Mouse (Mus musculus): ENCODE data around the gene Cldn2. TPM values are rescaled to one million over a fixed set of nuclear protein-coding genes. Genes with fewer than 3 reads are reported as not detected.
A peak's percentile ranks its signal among the peaks of the same experiment; 100 is the strongest.

The Cldn2 gene
- polyA plus RNA-seq, 1 experiment from 2014 or later = 0.08 TPM

DNA sequence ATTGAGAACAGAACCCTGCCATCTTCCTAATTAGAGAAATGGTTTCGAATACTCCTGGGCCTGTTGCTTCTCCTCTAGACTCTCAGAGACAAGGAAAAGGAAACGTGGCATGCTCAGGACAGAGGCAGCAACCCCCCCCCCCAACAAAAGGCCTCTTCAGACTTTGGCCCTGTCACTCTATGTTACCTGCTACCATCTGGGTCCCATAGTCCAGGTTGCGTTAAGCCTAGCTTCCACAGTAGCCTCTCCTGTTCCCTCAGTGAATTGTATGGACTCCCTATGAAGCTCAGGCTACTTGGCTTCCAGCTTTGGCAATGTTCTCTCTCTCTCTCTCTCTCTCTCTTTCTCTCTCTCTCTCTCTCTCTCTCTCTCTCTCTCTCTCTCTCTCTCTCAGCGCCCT is 19.1 kb upstream of the Cldn2 start:
- WGBS (ENCODE audit: insufficient replicate concordance) = 68% methylated on average over 4 of the region's 4 CpGs
- Histone ChIP-seq H3K9me3 (replicated peaks) (no peaks in the 10 kb centered on the region), H3K36me3 (no peaks in the 10 kb centered on the region), H3K9ac (no peak overlapping the region), H3K4me1 (peaks cover 22% of the 10 kb centered on the region), H3K4me3 (no peak overlapping the region), H3K27ac (0 out of 2 replicates have a peak overlapping the region, but pooled peaks have one; percentile 4), H3K4me2 (no peak overlapping the region), H3K27me3 (replicated peaks) (peaks cover 7% of the 10 kb centered on the region; the same call in 1 of the 2 replicates)
- no peak for ATAC-seq

DNA sequence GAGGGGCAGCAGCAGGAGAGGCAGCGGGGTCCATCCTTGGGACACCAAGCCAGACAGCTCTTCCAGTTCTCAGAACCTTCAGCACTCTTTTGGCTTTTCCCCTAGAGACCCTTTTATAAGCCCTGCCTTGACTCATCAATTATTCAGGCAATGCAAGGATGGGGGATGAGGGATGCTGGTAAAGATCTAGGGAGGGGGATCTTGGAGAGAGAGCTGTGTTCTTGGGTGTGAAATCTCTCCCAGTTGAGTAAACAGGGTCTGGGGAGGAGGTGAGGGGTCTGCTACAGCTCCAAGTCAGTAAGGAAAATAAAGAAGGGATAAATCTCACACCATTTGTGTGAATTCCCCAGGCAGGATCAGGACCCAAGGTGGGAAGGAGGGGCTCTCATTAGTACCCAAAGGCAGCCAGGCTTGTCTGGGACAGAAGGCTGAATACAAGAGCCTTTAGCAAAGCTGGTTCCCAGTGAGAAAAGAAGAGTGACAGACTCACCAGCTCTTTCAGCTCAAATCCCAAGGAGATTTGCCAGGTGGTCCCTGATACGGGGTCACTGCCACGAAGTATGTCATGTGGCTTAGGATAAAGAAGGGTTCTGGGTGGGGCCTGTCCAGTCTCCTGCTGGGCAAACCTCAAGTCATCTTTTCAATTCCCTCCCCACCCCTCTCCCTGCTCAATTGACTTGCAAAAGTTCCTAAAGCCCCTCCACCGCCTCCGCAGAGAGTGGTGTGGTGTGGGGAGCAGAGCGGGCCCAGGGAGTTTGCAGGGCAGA is 18.2 kb upstream of the Cldn2 start, which contains the start of gene Ripply1:
TSS of gene Ripply1 (minus strand) at position 76 of the 767 bp plus-strand sequence.
- no peaks in the 10 kb centered on the region for H3K9me3 ChIP-seq (replicated peaks)

DNA sequence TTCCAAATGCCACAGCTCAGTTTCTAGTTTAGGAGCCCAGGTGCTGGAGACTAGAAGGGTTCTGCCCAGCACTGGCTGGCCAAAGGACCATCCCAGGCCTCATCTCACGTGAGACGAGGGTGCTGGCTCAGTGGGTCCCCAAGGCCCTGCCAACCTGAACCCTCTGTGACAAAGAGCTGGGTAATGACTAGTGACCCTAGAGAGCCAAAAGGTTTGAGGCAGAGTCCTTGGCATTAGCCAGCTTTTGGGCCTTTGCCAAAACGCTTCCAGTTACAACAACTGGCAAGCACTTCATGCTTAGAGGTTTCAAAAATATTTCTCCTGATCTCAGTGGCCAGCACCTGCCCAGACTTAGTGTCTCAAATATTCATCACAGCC is 17.6 kb upstream of the Cldn2 start:
- Histone ChIP-seq H3K4me3 (no peak overlapping the region), H3K9me3 (replicated peaks) (no peaks in the 10 kb centered on the region), H3K4me1 (peaks cover 22% of the 10 kb centered on the region), H3K9ac (no peak overlapping the region), H3K4me2 (no peak overlapping the region), H3K27me3 (replicated peaks) (peaks cover 7% of the 10 kb centered on the region; the same call in 1 of the 2 replicates), H3K27ac (no peak overlapping the region), H3K36me3 (no peaks in the 10 kb centered on the region)
- no peak for ATAC-seq
- WGBS (ENCODE audit: insufficient replicate concordance) = 70% methylated on average over 3 of the region's 3 CpGs

More for the DNA sequence above, 18.2 kb upstream of the Cldn2 start, which contains the start of gene Ripply1:
- WGBS (ENCODE audit: insufficient replicate concordance) = 64% methylated on average over 6 of the region's 6 CpGs
- no peaks in the 10 kb centered on the region for H3K36me3 ChIP-seq
- H3K9ac ChIP-seq = no peak within 1 kb of the TSS
- 0 out of 2 replicates have a peak within 1 kb of the TSS, but pooled peaks have one; percentile 4 for H3K27ac ChIP-seq
- peaks cover 22% of the 10 kb centered on the region for H3K4me1 ChIP-seq
- no peak for ATAC-seq
- H3K4me2 ChIP-seq = no peak within 1 kb of the TSS
- peaks cover 7% of the 10 kb centered on the region; the same call in 1 of the 2 replicates for H3K27me3 ChIP-seq (replicated peaks)
- no peak within 1 kb of the TSS for H3K4me3 ChIP-seq

DNA sequence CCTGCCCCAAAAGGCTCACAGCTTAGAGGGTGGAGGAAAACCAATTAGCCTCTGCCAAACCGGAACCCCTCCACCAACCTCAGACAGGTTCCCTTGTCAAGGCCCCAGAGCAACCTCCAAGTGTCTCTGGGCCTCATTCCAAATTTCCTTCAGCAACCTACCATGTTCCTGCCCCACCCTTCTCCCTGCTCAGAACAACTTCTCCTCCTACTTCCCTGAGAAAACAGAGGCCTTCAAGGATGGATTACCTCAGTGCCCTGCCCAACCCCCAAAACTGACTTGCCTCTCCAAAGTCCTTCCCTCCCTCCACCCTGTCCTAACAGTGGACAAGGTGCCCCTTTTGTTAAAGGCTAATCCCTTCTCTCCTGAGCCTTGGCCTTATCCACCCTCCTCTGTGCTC is 14.9 kb upstream of the Cldn2 start:
- no peak overlapping the region for H3K4me3 ChIP-seq
- H3K4me2 ChIP-seq = no peak overlapping the region
- ATAC-seq = no peak
- H3K27me3 ChIP-seq (replicated peaks) = peaks cover 7% of the 10 kb centered on the region; the same call in 1 of the 2 replicates
- H3K36me3 ChIP-seq = no peaks in the 10 kb centered on the region
- no peaks in the 10 kb centered on the region for H3K9me3 ChIP-seq (replicated peaks)
- no peak overlapping the region for H3K9ac ChIP-seq
- 25% methylated on average over 1 of the region's 1 CpGs for WGBS (ENCODE audit: insufficient replicate concordance)
- H3K4me1 ChIP-seq = peaks cover 12% of the 10 kb centered on the region
- H3K27ac ChIP-seq = no peak overlapping the region

DNA sequence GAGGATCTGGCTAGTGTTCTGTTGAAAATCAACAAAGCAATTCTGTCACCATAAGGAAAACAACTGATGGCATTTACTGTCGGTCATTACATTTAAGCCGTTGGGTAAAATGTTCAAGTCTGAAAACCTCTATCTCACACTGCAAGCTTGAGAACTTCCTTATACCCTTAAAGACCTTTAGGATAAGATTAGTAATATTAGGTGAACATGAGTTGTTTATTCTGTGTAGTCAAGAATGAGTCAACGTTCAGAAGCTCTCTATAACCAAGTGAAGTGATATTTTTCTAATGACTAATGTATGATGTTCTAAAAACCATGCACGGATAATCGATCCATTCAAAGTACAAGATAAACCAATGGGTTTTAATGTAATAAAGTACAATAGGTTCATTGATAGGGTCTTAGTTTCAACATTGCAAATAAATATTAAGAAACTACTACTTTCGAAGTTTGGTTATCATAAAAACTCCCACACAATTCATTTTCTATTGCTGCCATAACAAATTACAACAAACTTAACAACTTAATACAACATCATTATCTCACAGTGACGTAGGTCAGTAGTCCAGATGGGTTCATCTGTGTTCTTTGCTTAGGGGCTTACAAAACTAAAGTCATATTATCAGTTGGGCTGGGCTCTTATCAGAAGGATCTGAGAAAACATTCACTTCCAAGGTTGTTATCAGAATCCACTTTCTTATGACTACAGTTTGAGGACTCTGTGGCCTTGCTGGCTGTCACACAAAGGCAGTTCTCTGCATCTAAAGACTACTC is 6.4 kb upstream of the Cldn2 start:
- no peak for ATAC-seq
- H3K4me1 ChIP-seq = no peaks in the 10 kb centered on the region
- no peak overlapping the region for H3K4me3 ChIP-seq
- no peak overlapping the region for H3K4me2 ChIP-seq
- H3K9me3 ChIP-seq (replicated peaks) = no peaks in the 10 kb centered on the region
- peaks cover 5% of the 10 kb centered on the region for H3K27me3 ChIP-seq (replicated peaks)
- H3K36me3 ChIP-seq = no peaks in the 10 kb centered on the region
- H3K9ac ChIP-seq = no peak overlapping the region
- H3K27ac ChIP-seq = no peak overlapping the region
- 68% methylated on average over 7 of the region's 7 CpGs for WGBS (ENCODE audit: insufficient replicate concordance)

DNA sequence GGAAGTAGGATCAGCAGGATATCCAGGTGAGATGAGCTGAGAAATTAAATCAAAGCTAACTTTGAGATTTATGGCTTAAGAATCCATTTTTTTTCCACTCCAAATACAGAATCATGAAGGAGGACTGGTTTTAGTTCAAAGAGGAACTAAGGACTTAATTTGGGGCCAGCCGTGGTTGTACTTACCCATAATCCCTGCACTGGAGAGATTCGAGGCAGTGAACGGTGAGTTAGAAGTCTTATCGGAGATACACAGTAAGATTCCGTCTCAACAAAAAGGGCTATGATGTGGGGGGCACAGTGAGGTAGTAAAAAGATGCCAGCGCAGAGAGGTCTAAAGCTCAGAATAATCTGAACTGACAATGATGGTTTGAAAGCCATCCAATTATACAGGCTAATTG is 4.6 kb upstream of the Cldn2 start:
- Histone ChIP-seq H3K27ac (no peak overlapping the region), H3K9ac (no peak overlapping the region), H3K9me3 (replicated peaks) (no peaks in the 10 kb centered on the region), H3K36me3 (no peaks in the 10 kb centered on the region), H3K4me2 (no peak overlapping the region), H3K4me3 (no peak overlapping the region), H3K27me3 (replicated peaks) (peaks cover 7% of the 10 kb centered on the region; the same call in 1 of the 2 replicates), H3K4me1 (no peaks in the 10 kb centered on the region)
- no peak for ATAC-seq
- 59% methylated on average over 6 of the region's 6 CpGs for WGBS (ENCODE audit: insufficient replicate concordance)

DNA sequence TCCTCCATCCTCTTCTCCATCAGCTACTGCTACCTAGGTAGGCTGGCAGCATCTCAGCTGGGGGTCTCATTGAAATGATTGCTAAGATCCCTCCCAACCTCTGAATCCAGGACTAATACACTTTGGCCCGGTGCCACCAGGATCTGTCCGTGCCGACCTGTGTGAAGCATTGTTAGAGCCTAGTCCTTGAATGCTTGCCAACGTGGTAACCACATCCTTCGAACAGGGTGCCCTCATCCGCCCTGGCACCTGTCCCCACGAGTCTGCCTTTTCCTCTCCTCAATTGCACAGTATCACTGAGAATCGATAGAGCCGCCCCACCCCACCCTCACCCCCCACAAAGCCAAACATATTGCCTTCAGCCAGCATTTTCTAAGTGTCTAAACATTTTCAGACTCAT is 2.8 kb upstream of the Cldn2 start:
- H3K27ac ChIP-seq = no peak overlapping the region
- H3K4me3 ChIP-seq = no peak overlapping the region
- H3K9me3 ChIP-seq (replicated peaks) = no peaks in the 10 kb centered on the region
- no peak for ATAC-seq
- WGBS (ENCODE audit: insufficient replicate concordance) = 81% methylated on average over 9 of the region's 9 CpGs
- H3K36me3 ChIP-seq = no peaks in the 10 kb centered on the region
- no peak overlapping the region for H3K9ac ChIP-seq
- no peaks in the 10 kb centered on the region for H3K4me1 ChIP-seq
- H3K27me3 ChIP-seq (replicated peaks) = 0 out of 2 replicates have a peak, but pooled peaks cover 9% of the 10 kb centered on the region
- H3K4me2 ChIP-seq = no peak overlapping the region

DNA sequence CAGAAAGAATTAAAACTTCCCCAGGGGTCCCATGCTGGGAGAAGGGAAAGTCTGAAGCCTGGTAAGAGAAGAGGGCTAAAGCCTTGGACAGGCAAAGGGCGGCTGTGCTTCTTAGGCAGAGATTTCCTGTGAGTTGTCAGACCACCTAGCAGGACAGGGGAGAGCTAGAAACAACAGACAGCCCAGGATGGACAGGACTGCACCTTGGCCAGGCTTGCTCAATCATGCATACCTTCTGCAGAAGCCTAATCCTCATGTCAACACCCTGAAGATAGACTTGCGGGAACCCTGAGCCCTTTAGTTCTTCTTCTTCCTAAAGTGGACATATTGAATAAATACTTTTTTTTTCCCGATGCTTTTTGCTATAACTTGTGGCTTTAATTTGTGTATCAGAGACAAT is 675 bp upstream of the Cldn2 start:
- no peaks in the 10 kb centered on the region for H3K9me3 ChIP-seq (replicated peaks)
- no peak for ATAC-seq
- H3K4me3 ChIP-seq = no peak overlapping the region
- no peak overlapping the region for H3K27ac ChIP-seq
- no peak overlapping the region for H3K9ac ChIP-seq
- 80% methylated on average over 3 of the region's 3 CpGs for WGBS (ENCODE audit: insufficient replicate concordance)
- no peaks in the 10 kb centered on the region for H3K4me1 ChIP-seq
- 0 out of 2 replicates have a peak, but pooled peaks cover 9% of the 10 kb centered on the region for H3K27me3 ChIP-seq (replicated peaks)
- H3K36me3 ChIP-seq = no peaks in the 10 kb centered on the region
- no peak overlapping the region for H3K4me2 ChIP-seq

DNA sequence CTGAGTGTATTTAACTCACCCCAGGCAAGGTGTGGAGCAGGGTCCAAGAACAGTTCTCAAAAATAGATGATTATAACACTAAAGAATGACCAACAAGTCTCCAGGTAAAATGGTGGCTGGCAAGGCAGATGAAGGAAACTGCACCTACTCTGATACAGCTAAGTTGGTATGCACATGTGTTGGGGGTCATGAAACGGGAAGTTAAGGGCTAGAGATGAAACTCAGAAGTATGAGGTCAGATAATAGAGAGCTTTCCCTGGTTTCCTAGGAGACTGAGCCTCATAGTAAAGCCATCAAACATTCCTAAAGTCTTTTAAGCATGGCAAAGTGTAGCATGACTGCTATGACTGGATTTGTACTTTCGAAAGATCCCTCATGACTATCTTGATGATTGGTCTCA is 2.4 kb downstream of the Cldn2 start:
- Histone ChIP-seq H3K27ac (no peak overlapping the region), H3K4me3 (no peak overlapping the region), H3K27me3 (replicated peaks) (0 out of 2 replicates have a peak, but pooled peaks cover 4% of the 10 kb centered on the region), H3K4me1 (no peaks in the 10 kb centered on the region), H3K36me3 (no peaks in the 10 kb centered on the region), H3K4me2 (no peak overlapping the region), H3K9ac (no peak overlapping the region), H3K9me3 (replicated peaks) (no peaks in the 10 kb centered on the region)
- 57% methylated on average over 2 of the region's 2 CpGs for WGBS (ENCODE audit: insufficient replicate concordance)
- ATAC-seq = no peak

DNA sequence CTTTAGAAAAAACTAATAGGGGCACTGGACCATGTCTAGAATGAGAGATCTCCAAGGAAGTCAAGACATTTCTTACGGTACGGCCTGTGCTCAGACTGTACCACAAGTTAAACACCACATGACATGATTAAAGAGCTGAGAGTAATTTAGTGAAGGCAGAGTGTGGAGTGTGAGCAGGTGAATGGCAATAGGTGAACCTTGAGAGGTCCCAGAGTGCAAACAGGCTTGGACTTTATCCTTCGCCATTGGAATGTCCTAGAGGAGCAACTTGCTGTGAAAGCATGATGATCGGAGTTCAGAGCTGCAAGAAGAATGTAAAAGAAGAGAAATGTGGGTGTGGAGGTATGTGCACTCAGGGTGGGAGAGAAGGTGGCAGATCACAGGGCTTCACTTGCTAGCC is 5.3 kb downstream of the Cldn2 start:
- no peaks in the 10 kb centered on the region for H3K4me1 ChIP-seq
- no peak overlapping the region for H3K4me2 ChIP-seq
- no peak overlapping the region for H3K9ac ChIP-seq
- no peak for ATAC-seq
- H3K36me3 ChIP-seq = no peaks in the 10 kb centered on the region
- 75% methylated on average over 4 of the region's 4 CpGs for WGBS (ENCODE audit: insufficient replicate concordance)
- no peak overlapping the region for H3K4me3 ChIP-seq
- peaks cover 17% of the 10 kb centered on the region; the same call in 1 of the 2 replicates for H3K27me3 ChIP-seq (replicated peaks)
- no peaks in the 10 kb centered on the region for H3K9me3 ChIP-seq (replicated peaks)
- no peak overlapping the region for H3K27ac ChIP-seq

DNA sequence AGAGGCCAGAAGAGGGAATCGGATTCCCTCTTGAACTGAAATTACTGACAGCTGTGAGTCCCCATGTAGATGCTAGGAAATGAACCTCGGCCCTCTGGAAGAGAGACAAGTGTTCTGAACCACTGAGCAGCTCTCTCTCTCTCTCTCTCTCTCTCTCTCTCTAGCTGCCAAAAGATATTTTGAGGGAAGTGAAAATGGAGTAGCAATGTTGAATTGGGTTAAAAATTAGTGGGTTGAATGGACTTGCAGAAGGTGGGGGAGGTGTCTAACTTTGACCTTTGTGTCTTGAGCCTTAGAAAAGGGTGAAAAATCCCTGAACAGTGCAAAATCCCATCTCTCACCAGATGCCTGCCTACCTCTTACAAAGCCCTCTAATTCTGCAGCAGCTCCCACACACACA is 6.8 kb downstream of the Cldn2 start:
- H3K4me1 ChIP-seq = peaks cover under 1% of the 10 kb centered on the region; the same call in 1 of the 2 replicates
- no peak overlapping the region for H3K4me3 ChIP-seq
- H3K36me3 ChIP-seq = no peaks in the 10 kb centered on the region
- no peaks in the 10 kb centered on the region for H3K9me3 ChIP-seq (replicated peaks)
- H3K27me3 ChIP-seq (replicated peaks) = peaks cover 13% of the 10 kb centered on the region; the same call in 1 of the 2 replicates
- no peak overlapping the region for H3K4me2 ChIP-seq
- 62% methylated on average over 2 of the region's 2 CpGs for WGBS (ENCODE audit: insufficient replicate concordance)
- H3K9ac ChIP-seq = no peak overlapping the region
- H3K27ac ChIP-seq = no peak overlapping the region
- ATAC-seq = no peak

DNA sequence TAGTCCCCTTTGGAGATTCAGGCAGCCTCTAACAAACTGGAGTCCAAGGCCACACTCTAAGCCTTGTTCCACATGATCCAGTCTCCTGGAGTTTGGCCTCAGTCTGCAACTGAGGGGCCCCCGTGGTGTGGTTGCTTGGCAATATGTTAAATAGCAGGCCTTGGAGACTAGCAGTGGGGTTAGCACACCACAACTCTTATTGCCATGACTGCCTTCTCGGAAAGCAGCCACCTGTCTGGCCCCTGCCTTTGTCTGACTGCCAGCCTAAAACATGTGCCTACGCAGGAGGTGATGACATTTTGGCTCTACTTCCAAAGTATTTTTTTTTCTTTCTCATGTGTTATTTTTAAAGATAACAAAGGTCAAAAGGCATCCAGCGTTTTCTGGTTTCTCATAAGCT is 7.5 kb downstream of the Cldn2 start:
- 64% methylated on average over 4 of the region's 4 CpGs for WGBS (ENCODE audit: insufficient replicate concordance)
- Histone ChIP-seq H3K9me3 (replicated peaks) (no peaks in the 10 kb centered on the region), H3K27ac (no peak overlapping the region), H3K9ac (no peak overlapping the region), H3K4me2 (no peak overlapping the region), H3K4me3 (no peak overlapping the region), H3K36me3 (no peaks in the 10 kb centered on the region), H3K4me1 (peaks cover 8% of the 10 kb centered on the region), H3K27me3 (replicated peaks) (peaks cover 13% of the 10 kb centered on the region; the same call in 1 of the 2 replicates)
- no peak for ATAC-seq

Measured in liver, embryonic 12.5 days (tissue).